Comparison of ENCODE assay signal across 11 mouse cellular contexts in the genomic region with DNA sequence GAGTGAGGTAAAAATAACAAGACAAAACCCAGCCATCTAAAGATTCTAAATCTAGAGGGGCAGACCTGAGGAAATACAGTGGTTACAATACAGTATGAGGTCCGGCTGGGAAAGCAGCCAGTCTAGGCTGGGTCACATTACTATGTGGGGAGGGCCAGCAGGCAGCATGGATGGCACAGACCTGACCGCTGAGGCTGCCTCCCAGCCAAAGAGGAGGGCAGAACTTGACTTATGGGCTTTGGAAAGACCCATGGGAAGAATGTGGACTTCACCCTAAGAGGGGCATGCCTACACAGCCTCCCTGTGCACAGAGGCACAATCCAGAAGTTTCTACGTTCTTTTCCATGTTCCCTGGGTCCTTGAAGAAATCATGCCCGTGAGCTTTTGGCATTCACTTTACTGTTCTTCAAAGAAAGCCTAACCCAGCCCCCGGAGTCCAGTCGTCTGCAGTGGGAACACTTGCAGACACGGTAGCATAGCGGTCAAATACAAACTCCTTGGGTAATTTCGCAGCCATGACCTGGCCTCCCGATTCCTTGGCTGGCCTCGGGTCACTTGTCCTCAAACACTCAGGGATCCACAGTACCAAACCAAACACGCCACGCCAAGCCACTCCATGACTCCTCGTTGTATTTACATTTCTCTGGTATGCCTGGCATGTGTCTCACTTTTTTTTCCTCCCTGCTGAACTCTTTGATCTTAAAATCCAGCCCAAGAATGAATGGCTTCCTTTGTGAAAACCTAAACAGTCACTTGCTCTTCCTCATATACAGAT.
DNase-seq lines count a peak whose midpoint lies in the region; ATAC-seq lines count a peak whose summit lies in the region.
"Had no signal": no experiment of that assay in that cellular context is flagged by ENCODE, and none has a peak within 500 bp of the region (broad histone marks: within the 10 kb centered on the region; RNA-seq: fewer than 3 reads in every experiment).

No protein-coding gene starts in this region.

- H3K27me3 ChIP-seq in forebrain, embryonic 10.5 days (ENCODE audit: poor library complexity, severe bottlenecking): no peaks in the 10 kb centered on the region
- no peaks in the 10 kb centered on the region for H3K27me3 ChIP-seq in forebrain, embryonic 16.5 days (replicated peaks; ENCODE audit: control insufficient read depth, insufficient read depth, low read length)
- H3K27me3 ChIP-seq in kidney, embryonic 16.5 days (ENCODE audit: insufficient read depth, low read length): no peaks in the 10 kb centered on the region
- no peaks in the 10 kb centered on the region for H3K27me3 ChIP-seq in limb, embryonic 13.5 days
- H3K27me3 ChIP-seq in stomach, embryonic 15.5 days (replicated peaks): no peaks in the 10 kb centered on the region
- H3K27me3 ChIP-seq: forebrain, embryonic 13.5 days had no signal

- no peak overlapping the region for H3K4me3 ChIP-seq in forebrain, embryonic 10.5 days
- no peak overlapping the region for H3K4me3 ChIP-seq in forebrain, embryonic 16.5 days (replicated peaks; ENCODE audit: low read length)
- no peak overlapping the region for H3K4me3 ChIP-seq in kidney, embryonic 16.5 days (ENCODE audit: low read length)
- H3K4me3 ChIP-seq in limb, embryonic 13.5 days: no peak overlapping the region
- H3K4me3 ChIP-seq in stomach, embryonic 15.5 days (replicated peaks): no peak overlapping the region
- H3K4me3 ChIP-seq: forebrain, embryonic 13.5 days had no signal

- WGBS in forebrain, embryonic 10.5 days: 63% methylated on average over 14 of the region's 14 CpGs
- WGBS in forebrain, embryonic 16.5 days: 63% methylated on average over 14 of the region's 14 CpGs
- WGBS in kidney, embryonic 16.5 days: 25% methylated on average over 14 of the region's 14 CpGs
- 41% methylated on average over 14 of the region's 14 CpGs for WGBS in limb, embryonic 13.5 days
- 25% methylated on average over 14 of the region's 14 CpGs for WGBS in stomach, embryonic 15.5 days

- no peaks in the 10 kb centered on the region for H3K9me3 ChIP-seq in forebrain, embryonic 10.5 days
- H3K9me3 ChIP-seq in forebrain, embryonic 16.5 days (ENCODE audit: control insufficient read depth, low read length): no peaks in the 10 kb centered on the region
- no peaks in the 10 kb centered on the region for H3K9me3 ChIP-seq in kidney, embryonic 16.5 days (ENCODE audit: low read length)
- H3K9me3 ChIP-seq in limb, embryonic 13.5 days: no peaks in the 10 kb centered on the region
- no peaks in the 10 kb centered on the region for H3K9me3 ChIP-seq in stomach, embryonic 15.5 days
- H3K9me3 ChIP-seq: forebrain, embryonic 13.5 days had no signal

- peak overlapping the region; percentile 76 for H3K27ac ChIP-seq in forebrain, embryonic 10.5 days
- no peak overlapping the region for H3K27ac ChIP-seq in forebrain, embryonic 16.5 days (ENCODE audit: low read length)
- H3K27ac ChIP-seq in kidney, embryonic 16.5 days (ENCODE audit: low read length): 0 out of 2 replicates have a peak overlapping the region, but pooled peaks have one; percentile 1
- peak overlapping the region; percentile 67 for H3K27ac ChIP-seq in limb, embryonic 13.5 days
- H3K27ac ChIP-seq in stomach, embryonic 15.5 days: peak overlapping the region; percentile 21; the same call in 1 of the 2 replicates
- H3K27ac ChIP-seq: forebrain, embryonic 13.5 days; liver, embryonic 14.5 days had no signal

- peak; percentile 23 for DNase-seq in forebrain, embryonic 10.5 days (ENCODE audit: extremely low spot score, low spot score)
- DNase-seq in kidney, postnatal 25 days: no peak
- no peak for DNase-seq in cerebellum, postnatal 25 days
- DNase-seq: B cell, adult 2 months had no signal

- no peaks in the 10 kb centered on the region for H3K36me3 ChIP-seq in forebrain, embryonic 10.5 days (replicated peaks)
- no peaks in the 10 kb centered on the region for H3K36me3 ChIP-seq in forebrain, embryonic 16.5 days (ENCODE audit: control insufficient read depth, insufficient read depth)
- no peaks in the 10 kb centered on the region for H3K36me3 ChIP-seq in kidney, embryonic 16.5 days (ENCODE audit: insufficient read depth, low read length)
- H3K36me3 ChIP-seq in limb, embryonic 13.5 days: no peaks in the 10 kb centered on the region
- H3K36me3 ChIP-seq in stomach, embryonic 15.5 days: no peaks in the 10 kb centered on the region

- peaks cover 34% of the 10 kb centered on the region for H3K4me1 ChIP-seq in forebrain, embryonic 10.5 days
- peaks cover 5% of the 10 kb centered on the region for H3K4me1 ChIP-seq in forebrain, embryonic 16.5 days (replicated peaks; ENCODE audit: control insufficient read depth, insufficient read depth, low read length)
- H3K4me1 ChIP-seq in kidney, embryonic 16.5 days (ENCODE audit: insufficient read depth, low read length): peaks cover 20% of the 10 kb centered on the region
- peaks cover 41% of the 10 kb centered on the region for H3K4me1 ChIP-seq in limb, embryonic 13.5 days
- peaks cover 13% of the 10 kb centered on the region; the same call in 1 of the 2 replicates for H3K4me1 ChIP-seq in stomach, embryonic 15.5 days

- H3K9ac ChIP-seq in forebrain, embryonic 16.5 days (replicated peaks; ENCODE audit: low read depth, low read length): no peak overlapping the region
- no peak overlapping the region for H3K9ac ChIP-seq in kidney, embryonic 16.5 days (replicated peaks; ENCODE audit: low read length)
- H3K9ac ChIP-seq in limb, embryonic 13.5 days: 0 out of 2 replicates have a peak overlapping the region, but pooled peaks have one; percentile 2
- H3K9ac ChIP-seq in stomach, embryonic 15.5 days: no peak overlapping the region
- H3K9ac ChIP-seq: forebrain, embryonic 13.5 days; liver, embryonic 14.5 days had no signal

- no peak overlapping the region for H3K4me2 ChIP-seq in forebrain, embryonic 16.5 days (ENCODE audit: low read length)
- H3K4me2 ChIP-seq in kidney, embryonic 16.5 days (replicated peaks; ENCODE audit: low read depth, low read length): peak overlapping the region; percentile 18
- H3K4me2 ChIP-seq in limb, embryonic 13.5 days (replicated peaks): 0 out of 2 replicates have a peak overlapping the region, but pooled peaks have one; percentile 20
- 0 out of 2 replicates have a peak overlapping the region, but pooled peaks have one; percentile 21 for H3K4me2 ChIP-seq in stomach, embryonic 15.5 days
- H3K4me2 ChIP-seq: forebrain, embryonic 13.5 days had no signal

- ATAC-seq in forebrain, embryonic 16.5 days: no peak
- ATAC-seq in kidney, embryonic 16.5 days (ENCODE audit: low FRiP score, low TSS enrichment): peak; percentile 54
- ATAC-seq in limb, embryonic 13.5 days (ENCODE audit: low FRiP score, low read depth): no peak
- no peak for ATAC-seq in stomach, embryonic 15.5 days (ENCODE audit: insufficient read depth, low FRiP score, low read depth)
- no peak for ATAC-seq in CD4-positive, CD25-positive, alpha-beta regulatory T cell, adult 4 months
- ATAC-seq: forebrain, embryonic 13.5 days had no signal
